Mouse (Mus musculus): ENCODE measurements around the gene Nudt22.

GRCm38 (mm10) chr19:7044706-7045105, 48.8 kb upstream of the Nudt22 start:
- TF ChIP-seq CTCF (IDR thresholded peaks at IDR 0.05; ENCODE audit: extremely low read depth, insufficient read length, insufficient replicate concordance, low read depth, low read length): no peak
- no peak for TF ChIP-seq POLR2A (IDR thresholded peaks at IDR 0.05; ENCODE audit: low read depth, low read length)
